Mouse (Mus musculus): ENCODE data around the gene Tmem189. TPM values are rescaled to one million over a fixed set of nuclear protein-coding genes. Genes with fewer than 3 reads are reported as not detected.

The Tmem189 gene
- total and polyA plus RNA-seq, 2 experiments from 2014 or later = 39.3 to 76.8 TPM

- no peak overlapping the region for H3K4me2 ChIP-seq (ENCODE audit: low read depth, low read length)
- no peaks in the 10 kb centered on the region for H3K36me3 ChIP-seq (replicated peaks; ENCODE audit: control insufficient read depth, insufficient read depth, low read length)
- TF ChIP-seq EP300 (IDR thresholded peaks at IDR 0.05; ENCODE audit: low read depth) (no peak), CTCF (IDR thresholded peaks at IDR 0.05; ENCODE audit: low read depth) (no peak)
- DNase-seq (ENCODE audit: low spot score) (no peak), ATAC-seq (ENCODE audit: insufficient read depth, low read depth) (no peak)
- no peak overlapping the region for H3K9ac ChIP-seq (replicated peaks; ENCODE audit: low read depth, low read length)
- H3K4me1 ChIP-seq (ENCODE audit: control insufficient read depth, insufficient read depth) = peaks cover 12% of the 10 kb centered on the region; the same call in 1 of the 2 replicates
- WGBS = 63% methylated on average over 11 of the region's 11 CpGs
- no peak overlapping the region for H3K4me3 ChIP-seq (ENCODE audit: low read depth, low read length)
- H3K27me3 ChIP-seq (ENCODE audit: control insufficient read depth, insufficient read depth, low read length) = no peaks in the 10 kb centered on the region
- H3K27ac ChIP-seq (ENCODE audit: low read depth) = no peak overlapping the region
- H3K9me3 ChIP-seq (replicated peaks; ENCODE audit: control insufficient read depth, low read length) = no peaks in the 10 kb centered on the region
These were observed 1.9 kb downstream of the Tmem189 start for GRCm38 (mm10) chr2:167687651-167688101.

GRCm38 (mm10) chr2:167687250-167687586, 2.4 kb downstream of the Tmem189 start:
- no peak for TF ChIP-seq EP300 (IDR thresholded peaks at IDR 0.05; ENCODE audit: low read depth)
- no peak for TF ChIP-seq CTCF (IDR thresholded peaks at IDR 0.05; ENCODE audit: low read depth)
- H3K9ac ChIP-seq (replicated peaks; ENCODE audit: low read depth, low read length) = no peak overlapping the region

DNA sequence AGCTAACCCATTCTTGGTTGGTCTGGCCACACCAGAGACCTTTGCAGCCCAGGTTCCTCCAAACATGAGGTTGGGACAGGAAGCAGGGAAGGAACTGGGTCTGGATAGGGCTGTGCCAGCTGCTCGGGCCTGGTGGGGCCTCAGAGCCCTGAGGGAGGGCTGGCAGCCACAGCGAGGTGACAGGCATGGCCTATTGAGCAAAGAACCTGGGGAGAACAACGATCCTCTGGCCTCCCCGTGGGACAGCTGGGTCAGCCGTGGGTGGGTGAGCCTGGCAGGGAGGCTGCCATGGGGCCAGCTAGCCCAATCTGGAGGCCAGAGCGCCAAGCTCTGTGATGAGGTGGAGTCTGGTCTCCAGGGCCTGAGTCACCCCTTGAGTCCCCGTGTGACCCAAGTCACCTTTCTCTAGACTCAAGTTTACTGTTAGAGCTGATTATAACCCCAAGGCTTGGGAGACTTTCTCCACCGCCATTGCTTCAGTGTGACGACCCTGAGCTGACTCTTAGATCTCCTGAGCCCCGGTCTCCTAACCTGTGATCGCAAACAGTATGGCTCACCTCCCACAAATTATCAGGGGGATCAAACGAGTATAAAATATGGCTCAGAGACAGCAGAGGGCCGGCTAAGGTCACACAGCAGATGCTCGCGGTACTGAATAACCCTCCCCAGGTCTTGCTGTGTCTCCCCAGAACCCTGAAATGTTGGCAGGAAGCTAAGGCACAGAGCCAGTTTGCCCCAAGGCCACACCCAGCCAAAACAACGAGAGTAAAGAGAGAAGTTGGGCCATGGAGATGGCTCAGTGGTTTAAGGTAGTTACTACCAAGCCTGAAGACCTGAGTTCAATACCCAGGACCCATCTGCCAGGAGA, 3.0 kb downstream of the Tmem189 start:
- WGBS = 82% methylated on average over 16 of the region's 16 CpGs
- no peak overlapping the region for H3K4me2 ChIP-seq (ENCODE audit: low read depth, low read length)
- H3K27me3 ChIP-seq (ENCODE audit: control insufficient read depth, insufficient read depth, low read length) = no peaks in the 10 kb centered on the region
- no peak for DNase-seq (ENCODE audit: low spot score)
- no peaks in the 10 kb centered on the region for H3K9me3 ChIP-seq (replicated peaks; ENCODE audit: control insufficient read depth, low read length)
- no peak overlapping the region for H3K27ac ChIP-seq (ENCODE audit: low read depth)
- H3K36me3 ChIP-seq (replicated peaks; ENCODE audit: control insufficient read depth, insufficient read depth, low read length) = no peaks in the 10 kb centered on the region
- no peak for ATAC-seq (ENCODE audit: insufficient read depth, low read depth)
- no peak for TF ChIP-seq EP300 (IDR thresholded peaks at IDR 0.05; ENCODE audit: low read depth)
- TF ChIP-seq CTCF (IDR thresholded peaks at IDR 0.05; ENCODE audit: low read depth) = no peak
- H3K4me3 ChIP-seq (ENCODE audit: low read depth, low read length) = no peak overlapping the region
- peaks cover 11% of the 10 kb centered on the region; the same call in 1 of the 2 replicates for H3K4me1 ChIP-seq (ENCODE audit: control insufficient read depth, insufficient read depth)
- H3K9ac ChIP-seq (replicated peaks; ENCODE audit: low read depth, low read length) = no peak overlapping the region

More at GRCm38 (mm10) chr2:167687250-167687586, 2.4 kb downstream of the Tmem189 start:
- 95% methylated on average over 4 of the region's 4 CpGs for WGBS
- no peak overlapping the region for H3K4me2 ChIP-seq (ENCODE audit: low read depth, low read length)
- H3K36me3 ChIP-seq (replicated peaks; ENCODE audit: control insufficient read depth, insufficient read depth, low read length) = no peaks in the 10 kb centered on the region
- no peak overlapping the region for H3K4me3 ChIP-seq (ENCODE audit: low read depth, low read length)
- H3K4me1 ChIP-seq (ENCODE audit: control insufficient read depth, insufficient read depth) = peaks cover 12% of the 10 kb centered on the region; the same call in 1 of the 2 replicates
- no peaks in the 10 kb centered on the region for H3K27me3 ChIP-seq (ENCODE audit: control insufficient read depth, insufficient read depth, low read length)
- ATAC-seq (ENCODE audit: insufficient read depth, low read depth) = no peak
- H3K27ac ChIP-seq (ENCODE audit: low read depth) = no peak overlapping the region
- H3K9me3 ChIP-seq (replicated peaks; ENCODE audit: control insufficient read depth, low read length) = no peaks in the 10 kb centered on the region
- no peak for DNase-seq (ENCODE audit: low spot score)

DNA sequence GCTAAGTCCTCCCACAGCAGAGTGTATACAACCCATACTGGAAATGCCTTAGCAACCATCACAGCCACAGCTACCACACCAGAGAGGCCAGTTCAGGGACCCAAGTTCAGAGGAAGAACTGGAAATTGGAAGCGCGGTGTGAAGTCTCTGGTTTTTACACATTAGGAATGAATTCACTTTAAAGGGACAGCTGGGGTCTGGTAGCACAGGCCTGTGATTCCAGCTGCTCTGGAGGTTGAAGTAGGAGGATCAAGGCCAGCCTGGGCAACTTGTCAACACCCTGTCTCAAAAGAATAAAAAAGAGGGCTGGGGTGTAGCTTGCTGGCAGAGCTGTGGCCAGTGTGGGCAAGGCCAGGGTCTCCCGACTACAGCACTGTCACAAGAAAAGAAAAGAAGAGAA, 3.8 kb downstream of the Tmem189 start:
- TF ChIP-seq EP300 (IDR thresholded peaks at IDR 0.05; ENCODE audit: low read depth) (no peak), CTCF (IDR thresholded peaks at IDR 0.05; ENCODE audit: low read depth) (no peak)
- DNase-seq (ENCODE audit: low spot score) (no peak), ATAC-seq (ENCODE audit: insufficient read depth, low read depth) (no peak)
- Histone ChIP-seq H3K27ac (ENCODE audit: low read depth) (no peak overlapping the region), H3K27me3 (ENCODE audit: control insufficient read depth, insufficient read depth, low read length) (no peaks in the 10 kb centered on the region), H3K4me2 (ENCODE audit: low read depth, low read length) (no peak overlapping the region), H3K9ac (replicated peaks; ENCODE audit: low read depth, low read length) (no peak overlapping the region), H3K36me3 (replicated peaks; ENCODE audit: control insufficient read depth, insufficient read depth, low read length) (no peaks in the 10 kb centered on the region), H3K4me3 (ENCODE audit: low read depth, low read length) (no peak overlapping the region), H3K4me1 (ENCODE audit: control insufficient read depth, insufficient read depth) (peaks cover 6% of the 10 kb centered on the region; the same call in 1 of the 2 replicates), H3K9me3 (replicated peaks; ENCODE audit: control insufficient read depth, low read length) (no peaks in the 10 kb centered on the region)
- WGBS = 75% methylated on average over 3 of the region's 3 CpGs

- ATAC-seq (ENCODE audit: insufficient read depth, low read depth) (no peak), DNase-seq (ENCODE audit: low spot score) (peak; percentile 71)
- no peak overlapping the region for H3K4me3 ChIP-seq (ENCODE audit: low read depth, low read length)
- H3K27me3 ChIP-seq (ENCODE audit: control insufficient read depth, insufficient read depth, low read length) = no peaks in the 10 kb centered on the region
- H3K9me3 ChIP-seq (replicated peaks; ENCODE audit: control insufficient read depth, low read length) = no peaks in the 10 kb centered on the region
- no peak overlapping the region for H3K27ac ChIP-seq (ENCODE audit: low read depth)
- WGBS = 7% methylated on average over 8 of the region's 8 CpGs
- TF ChIP-seq EP300 (IDR thresholded peaks at IDR 0.05; ENCODE audit: low read depth) = no peak
- peak; percentile 100 for TF ChIP-seq CTCF (IDR thresholded peaks at IDR 0.05; ENCODE audit: low read depth)
- no peaks in the 10 kb centered on the region for H3K36me3 ChIP-seq (replicated peaks; ENCODE audit: control insufficient read depth, insufficient read depth, low read length)
- no peak overlapping the region for H3K9ac ChIP-seq (replicated peaks; ENCODE audit: low read depth, low read length)
- no peak overlapping the region for H3K4me2 ChIP-seq (ENCODE audit: low read depth, low read length)
- H3K4me1 ChIP-seq (ENCODE audit: control insufficient read depth, insufficient read depth) = no peaks in the 10 kb centered on the region
These were observed 4.5 kb downstream of the Tmem189 start for GRCm38 (mm10) chr2:167685137-167685536.

Data from heart, postnatal 0 days (tissue).